Mouse (Mus musculus) spleen, adult 12 weeks (tissue): ENCODE results near the gene Cenpx.
"Not testable (repeated sequence)": the region's sequence is repeated elsewhere in the genome, so short reads cannot be mapped to it uniquely, and the experiment has no call there.

Source experiments
- DNase-seq: peaks from one replicate; pipeline ENCODE4 v3.0.0; 2022; ENCODE audit warnings: low spot score

The Cenpx gene

DNA sequence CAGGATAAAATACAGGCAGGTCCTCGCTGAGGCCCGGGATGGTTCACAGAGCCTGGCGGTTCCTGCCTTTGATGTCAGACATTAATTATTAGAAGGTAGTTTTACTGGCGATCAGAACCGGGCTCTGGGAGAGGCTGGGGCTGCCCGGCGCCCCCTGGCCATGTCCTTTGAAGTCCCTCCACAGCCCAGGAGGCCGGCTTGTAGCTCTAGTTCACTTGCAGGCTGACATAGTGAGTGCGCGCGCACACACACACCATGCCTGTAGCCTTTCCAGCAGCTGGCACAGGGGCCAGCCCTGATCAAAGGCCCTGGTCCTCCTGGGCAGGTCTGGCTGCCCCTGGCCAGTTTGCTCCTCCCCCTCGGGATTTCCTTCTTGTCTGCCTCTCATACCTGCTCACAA is 17.9 kb downstream of the Cenpx start:
- no peak for DNase-seq

DNA sequence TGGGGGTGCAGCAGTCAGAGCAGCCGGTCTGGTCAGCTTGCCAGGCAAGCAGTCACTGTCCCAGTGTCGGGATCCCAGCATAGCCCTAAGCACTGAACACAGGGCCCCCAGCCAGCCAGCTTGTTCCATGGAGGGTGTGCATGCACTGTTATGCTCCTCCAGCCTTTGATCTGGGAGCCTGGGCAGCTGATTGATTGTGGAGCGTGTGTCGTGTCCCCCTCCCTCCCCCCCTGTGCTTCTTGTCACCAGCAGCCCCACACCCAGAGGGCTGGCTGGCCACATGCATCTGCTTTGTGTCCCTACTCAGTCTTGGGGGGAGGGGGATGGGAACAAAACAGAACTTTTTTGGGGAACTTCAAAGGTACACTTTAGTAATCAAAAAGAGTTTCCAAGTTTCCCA is 18.4 kb downstream of the Cenpx start:
- DNase-seq, result no peak

DNA sequence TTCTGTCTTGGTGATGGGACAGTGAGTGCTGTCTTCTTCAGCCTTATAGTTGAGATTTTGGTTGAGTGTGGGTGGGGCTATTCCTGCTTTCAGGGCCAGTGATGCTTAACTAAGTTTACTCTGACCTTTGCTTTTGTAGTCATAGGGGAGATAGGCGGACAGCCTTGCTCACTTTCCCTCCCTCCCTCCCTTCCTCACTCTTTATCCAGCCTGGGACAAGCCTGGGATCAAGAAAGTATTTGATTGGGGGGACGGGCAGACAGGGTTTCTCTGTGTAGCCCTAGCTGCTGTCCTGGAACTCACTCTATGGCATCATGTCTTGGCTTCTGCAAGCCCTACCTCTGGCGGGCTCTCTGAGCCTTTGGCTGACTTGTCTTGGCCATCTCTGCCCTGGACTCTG is 20.1 kb downstream of the Cenpx start:
- no peak for DNase-seq

DNA sequence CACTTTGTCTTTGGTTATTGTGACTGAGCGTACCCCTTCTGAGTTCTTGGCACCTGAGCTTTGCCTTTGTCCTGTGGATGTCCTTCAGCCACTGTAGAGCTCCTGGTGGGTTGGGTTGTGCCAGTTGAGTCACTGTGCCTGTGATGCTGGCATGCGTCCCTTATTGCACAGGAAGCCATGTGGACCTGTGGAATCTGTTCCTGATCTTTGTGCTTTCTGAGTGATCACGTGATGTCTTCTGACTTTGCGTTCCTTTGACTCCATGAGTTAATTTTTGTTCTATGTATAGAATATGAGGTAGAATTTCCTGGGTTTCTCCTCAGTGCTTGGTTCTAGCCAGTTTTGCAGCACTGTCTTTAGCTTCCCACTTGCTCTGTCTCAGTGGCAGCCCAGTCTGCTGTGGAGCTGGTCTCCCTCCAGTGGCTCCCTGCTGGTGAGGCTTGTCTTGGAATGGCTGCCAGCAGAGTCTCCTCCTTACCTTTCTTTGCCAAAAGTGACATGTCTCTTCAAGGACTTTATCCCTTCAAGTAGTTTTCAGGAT is 21.0 kb downstream of the Cenpx start:
- no peak for DNase-seq

DNA sequence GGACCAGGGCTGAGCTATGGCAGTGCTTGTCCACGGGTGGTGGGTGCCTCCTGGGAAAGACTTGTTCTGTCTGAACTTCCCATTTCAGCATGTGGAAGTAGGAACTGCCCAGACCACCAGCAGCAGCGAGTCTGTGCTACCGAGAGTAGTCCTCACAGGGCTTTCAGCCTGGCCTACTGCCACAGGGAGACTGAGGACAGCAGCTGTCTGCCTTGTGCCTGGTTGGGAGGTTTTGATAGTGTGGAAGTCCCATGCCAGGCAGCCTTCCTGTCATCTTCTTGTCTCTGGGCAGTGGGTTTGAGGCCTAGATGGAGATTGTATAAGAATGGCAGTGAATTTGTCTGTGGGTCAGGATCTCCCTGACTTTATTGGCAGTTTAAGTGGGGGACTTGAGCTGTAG is 24.2 kb downstream of the Cenpx start:
- no peak for DNase-seq

DNA sequence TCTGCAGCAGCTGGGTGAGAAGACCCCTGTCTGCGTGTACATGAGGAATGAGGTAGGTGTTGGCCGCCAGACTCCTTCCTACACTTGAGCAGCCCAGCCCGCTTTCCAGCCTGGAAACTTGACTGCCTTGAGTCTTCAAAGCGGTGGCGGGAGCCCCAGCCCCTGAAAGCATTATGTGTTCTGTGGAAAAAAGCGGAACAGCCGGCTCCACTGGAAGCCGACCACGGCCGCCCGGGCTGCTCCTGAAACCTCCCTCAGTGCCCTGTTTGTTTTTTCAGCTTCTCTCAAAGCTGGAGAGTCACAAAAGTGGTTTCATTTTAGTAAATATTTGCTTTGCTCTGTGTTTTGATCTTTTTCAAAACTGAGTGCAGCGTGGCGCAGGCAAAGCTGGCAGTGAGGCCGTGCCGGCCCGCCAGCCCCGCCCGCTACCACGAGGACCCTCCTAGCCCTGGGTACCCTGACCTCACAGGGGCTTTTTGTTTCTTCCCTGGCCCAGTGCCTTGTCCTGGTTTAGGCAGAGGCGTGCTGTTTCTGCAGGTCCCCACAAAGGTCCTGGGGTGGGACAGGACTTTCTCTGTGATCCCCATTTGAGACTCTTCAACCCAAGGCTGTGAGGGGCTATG is 26.8 kb downstream of the Cenpx start:
- no peak for DNase-seq

DNA sequence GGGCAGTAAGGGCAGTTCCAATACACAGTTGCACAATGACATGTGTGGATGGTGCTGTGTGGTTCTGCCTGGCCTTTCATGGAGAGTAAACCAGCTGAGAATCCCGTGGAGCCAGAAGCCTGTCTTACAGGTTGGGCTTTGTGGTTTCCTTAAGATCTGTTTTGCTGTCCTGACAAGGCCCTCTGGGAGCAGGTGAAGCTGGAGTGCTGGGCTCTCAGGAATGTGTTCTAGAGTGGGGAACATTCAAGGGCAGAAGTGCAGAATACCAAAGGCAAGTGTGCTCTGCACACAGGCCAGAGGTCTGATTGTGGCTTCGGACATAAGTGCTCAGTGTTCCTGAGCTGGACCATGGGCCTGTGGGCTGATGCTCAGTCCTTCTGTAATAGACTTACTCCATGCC is 28.9 kb downstream of the Cenpx start:
- no peak for DNase-seq

DNA sequence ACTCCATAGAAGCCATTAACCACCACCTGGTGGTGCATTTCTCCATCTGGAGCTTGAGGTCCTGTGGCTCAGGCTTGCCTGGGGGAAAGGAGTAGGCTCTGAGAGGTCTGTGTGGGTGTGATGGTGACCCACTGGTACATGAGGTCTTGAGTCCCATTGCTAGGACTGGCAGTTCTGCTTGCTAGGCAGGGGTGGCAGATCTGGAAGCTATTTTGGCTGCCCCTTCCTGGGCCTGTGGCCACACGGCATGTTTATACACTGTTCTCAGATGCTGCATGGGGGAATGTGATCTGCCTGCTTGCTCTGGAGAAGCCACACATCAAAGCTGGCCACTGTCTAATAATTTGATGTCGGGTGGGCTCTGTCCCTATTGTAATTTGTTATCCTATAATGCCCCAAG is 29.5 kb downstream of the Cenpx start:
- no peak for DNase-seq

DNA sequence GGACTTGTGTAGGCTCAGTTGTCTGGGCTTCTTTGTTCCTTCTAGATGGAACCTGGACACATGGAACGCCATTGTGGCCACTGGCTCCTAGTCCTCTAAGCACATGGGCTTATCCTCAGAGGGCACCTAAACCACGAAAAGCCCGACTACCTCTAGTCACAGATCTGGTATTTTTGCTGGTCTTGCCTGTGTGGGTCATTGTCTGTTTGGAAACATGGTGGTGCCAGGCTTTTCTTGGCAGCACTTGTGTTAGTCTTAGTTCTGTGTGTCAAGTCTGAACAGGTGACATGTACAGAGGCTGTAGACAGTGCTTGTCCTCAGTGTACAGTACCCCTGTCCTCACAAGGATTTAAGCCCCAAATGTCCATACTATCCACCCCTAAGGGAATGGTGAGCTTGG is 30.0 kb downstream of the Cenpx start:
- DNase-seq, result no peak

DNA sequence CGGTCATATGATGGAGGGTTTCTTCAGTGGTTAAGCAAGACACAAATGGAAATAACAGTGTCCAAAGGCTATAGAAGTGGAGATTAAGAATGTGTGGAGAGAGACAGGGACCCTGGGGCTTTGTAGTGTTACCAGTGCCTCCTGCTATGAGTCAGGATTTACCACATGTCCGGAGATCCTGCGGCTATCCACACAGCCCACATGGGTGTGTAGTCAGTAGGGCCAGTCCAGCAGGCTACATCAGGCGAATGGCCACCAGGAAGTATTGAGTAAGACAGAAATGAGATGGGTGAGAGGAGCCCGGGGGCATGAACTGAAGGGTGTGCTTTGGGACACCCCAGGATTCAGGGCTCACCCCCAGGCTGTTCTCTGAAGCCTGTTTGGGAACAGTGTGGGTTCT is 30.9 kb downstream of the Cenpx start:
- no peak for DNase-seq

DNA sequence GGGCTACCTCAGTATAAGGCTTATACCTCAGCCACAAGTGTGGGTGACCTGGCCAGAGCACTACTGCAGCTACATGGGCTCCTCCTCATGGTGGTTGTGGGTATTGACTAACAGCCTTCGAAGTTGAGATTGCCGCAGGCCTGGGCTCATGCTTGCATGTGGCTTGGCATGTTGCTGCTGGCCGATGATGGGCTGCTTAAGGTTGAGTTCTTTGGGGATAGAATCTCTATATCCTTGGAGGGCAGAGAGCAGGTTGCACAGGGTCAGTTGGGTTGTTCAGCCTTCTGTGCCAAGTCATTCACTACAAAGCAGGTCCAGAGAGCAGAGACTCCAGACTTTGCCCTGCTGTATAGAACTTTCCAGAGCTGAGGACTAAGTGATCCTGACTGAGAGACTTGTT is 33.6 kb downstream of the Cenpx start:
- no peak for DNase-seq

DNA sequence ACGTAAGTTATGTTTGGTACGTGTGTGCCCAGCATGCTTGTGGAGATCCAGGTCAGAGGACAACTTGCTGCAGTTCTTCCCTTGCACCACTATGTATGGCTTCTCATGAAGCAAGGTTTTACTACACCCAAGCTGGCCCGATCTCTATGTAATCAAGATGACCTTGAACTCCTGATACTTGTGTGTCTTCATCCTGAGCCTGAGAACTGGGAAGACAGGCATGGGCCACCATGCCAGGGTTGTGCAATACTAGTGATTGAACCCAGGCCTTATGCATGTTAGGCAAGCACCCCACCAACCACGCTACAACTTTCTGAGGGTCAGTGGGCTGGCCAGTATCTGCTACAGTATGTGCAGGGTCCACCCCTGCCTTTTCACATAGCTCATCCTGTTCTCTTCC is 36.6 kb downstream of the Cenpx start:
- DNase-seq, result no peak

DNA sequence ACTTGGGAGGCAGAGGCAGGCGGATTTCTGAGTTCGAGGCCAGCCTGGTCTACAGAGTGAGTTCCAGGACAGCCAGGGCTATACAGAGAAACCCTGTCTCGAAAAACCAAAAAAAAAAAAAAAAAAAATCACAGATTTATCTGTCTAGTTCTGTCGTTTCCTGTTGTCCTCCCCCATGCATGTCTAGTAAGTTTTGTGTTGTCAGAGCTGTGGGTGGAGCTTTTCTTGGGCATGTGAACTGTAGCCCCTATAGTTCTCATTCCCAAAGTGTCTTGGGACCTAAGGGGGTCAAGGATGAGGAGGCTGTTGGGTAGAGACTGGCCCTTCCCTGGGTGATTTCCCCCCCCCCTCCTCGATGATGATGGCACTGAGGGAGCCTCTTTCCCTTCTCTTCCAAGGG is 37.7 kb downstream of the Cenpx start:
- DNase-seq, result not testable (repeated sequence)

DNA sequence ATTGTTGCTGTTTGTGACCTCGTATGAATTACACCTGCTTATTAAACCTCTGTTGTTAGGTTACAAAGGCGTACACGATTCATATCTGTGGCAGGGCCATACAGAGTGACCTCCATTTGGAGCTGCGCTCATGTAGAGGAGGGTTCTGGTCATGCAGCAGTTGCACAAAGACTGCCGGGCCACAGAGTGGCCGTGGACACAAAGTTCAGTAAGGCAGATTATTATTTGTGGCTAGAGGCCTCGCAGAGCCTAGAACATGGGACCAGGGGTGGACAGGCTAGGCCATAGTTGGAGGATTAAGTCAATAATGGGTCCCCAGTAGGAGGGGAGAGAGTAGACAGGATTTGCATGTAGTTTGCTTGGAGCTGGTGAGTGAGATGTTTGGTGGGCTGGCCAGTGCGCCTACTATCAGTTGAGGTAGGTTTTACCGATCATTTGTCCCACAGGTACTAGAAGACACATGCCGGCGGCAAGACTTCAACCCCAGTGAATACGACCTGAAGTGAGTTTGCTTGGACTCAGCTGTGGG is 39.9 kb downstream of the Cenpx start:
- no peak for DNase-seq

DNA sequence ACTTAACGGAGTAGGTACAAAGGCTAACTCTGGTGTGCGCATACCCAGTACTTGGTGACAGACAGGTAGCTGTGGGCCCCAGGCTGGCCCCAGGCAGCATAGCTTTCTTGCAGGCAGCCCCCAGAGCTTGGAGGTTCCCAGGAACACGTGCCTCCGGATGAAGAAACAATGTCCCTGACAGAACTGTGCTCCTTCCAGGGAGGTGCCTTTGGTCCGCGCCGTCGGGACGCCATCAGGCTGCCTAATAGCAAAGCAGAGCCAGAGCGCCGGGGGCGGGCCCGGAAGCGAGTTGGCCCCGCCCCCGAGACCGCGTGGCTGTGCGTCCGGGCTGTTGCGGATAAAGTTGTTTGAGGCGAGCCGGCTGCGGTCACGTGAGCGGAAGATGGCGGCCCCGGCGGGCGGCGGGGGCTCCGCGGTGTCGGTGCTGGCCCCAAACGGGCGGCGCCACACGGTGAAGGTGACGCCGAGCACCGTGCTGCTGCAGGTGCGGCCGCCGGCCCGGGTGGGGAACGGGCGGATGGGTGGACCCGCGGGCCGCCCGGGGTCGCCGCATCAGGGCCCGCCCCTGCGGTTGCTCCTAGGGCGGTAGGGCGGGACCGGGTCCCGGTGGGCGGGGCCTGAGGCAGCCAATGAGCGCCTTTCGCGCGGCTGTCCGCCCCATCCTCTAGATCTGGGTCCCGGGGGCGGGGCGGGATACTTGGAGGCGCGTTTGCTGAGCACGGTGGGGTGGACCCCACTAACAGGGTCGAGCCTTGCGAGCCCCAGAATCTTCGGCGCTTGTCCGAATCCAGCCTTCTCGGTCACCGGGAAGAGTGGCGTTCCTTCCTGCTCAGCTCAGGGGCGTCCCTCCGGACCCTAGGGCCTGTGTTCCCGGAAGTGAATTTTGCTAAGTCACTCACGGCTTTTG is 40.6 kb downstream of the Cenpx start, which contains the start of gene Aspscr1:
Aspscr1 (plus strand) TSS at position 287 of the 907 bp plus-strand sequence.
- DNase-seq, result peak; percentile 94

DNA sequence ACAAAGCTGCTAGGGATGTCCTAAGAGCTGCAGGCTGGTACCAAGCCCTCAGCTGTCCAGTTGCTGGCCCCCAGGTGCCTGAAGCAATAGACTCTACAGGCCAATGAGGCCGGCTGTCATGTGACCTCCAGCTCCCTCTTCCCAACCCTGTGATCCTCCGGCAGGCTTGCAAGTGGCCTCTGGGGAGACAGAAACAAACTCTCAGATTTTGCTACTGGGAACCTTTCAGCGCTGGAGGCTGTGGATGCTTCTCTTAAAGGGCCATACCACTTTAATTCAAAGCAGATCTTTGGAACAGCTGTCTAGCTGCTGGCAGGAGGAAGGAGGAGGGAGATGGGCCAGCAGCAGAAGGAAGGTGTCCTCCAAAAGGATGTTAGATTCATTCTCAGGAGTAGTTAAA is 46.9 kb downstream of the Cenpx start:
- no peak for DNase-seq

DNA sequence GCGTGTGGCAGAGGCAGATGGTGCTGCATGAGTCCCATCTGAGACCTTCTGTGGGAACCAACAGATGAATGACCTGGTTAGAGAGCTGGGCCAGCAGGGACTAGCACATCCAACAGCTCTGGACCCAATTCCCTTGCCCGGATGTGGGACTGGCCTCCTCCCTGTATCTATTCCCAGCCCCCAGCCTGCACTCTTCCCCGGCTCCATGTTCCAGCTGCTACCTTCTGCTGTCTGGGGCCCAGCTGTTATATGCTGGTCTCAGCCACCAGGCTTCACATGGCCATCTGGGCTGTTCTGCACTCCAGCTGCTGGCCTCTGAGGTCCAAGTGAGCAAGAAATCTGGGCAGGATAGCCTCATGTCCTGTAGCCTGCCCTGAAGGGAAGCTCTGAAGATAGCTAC is 48.1 kb downstream of the Cenpx start:
- no peak for DNase-seq

DNA sequence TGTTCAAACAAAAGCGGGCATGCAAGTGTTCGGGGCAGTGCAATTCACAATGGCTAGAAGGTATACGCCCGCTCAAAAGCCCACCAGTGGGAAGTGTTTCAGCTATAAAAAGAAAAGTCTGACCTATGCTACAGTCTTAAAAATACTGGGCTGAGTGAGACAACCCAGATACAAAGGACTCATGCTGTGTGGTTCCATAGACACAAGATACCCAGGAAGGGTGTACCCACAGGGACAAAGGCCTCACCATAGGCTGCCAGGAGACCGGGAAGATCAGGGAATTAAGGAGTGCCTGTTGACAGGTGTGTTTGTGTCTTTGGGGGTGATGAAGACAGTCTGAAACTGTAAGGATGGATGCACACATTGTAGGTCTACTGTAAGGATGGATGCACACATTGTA is 49.8 kb downstream of the Cenpx start:
- DNase-seq, result no peak

DNA sequence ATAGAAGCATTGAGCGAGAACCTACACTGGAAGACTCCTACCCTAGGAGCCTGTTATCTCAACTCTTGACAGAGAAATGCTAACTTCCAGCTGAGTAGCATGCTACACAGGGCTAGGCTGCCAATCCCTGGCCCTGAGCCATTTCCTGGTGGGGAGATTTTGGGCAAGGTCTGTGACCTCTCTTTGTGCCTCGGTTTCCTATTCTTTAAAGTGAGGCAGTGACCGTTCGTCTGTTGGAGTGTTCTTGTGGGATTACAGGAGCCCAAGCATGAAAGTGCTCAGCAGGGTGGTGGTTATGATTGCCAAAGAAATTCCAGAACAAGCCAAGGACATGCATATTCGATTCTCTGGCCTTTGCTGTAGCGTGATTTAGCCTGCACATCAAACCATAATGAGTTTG is 50.8 kb downstream of the Cenpx start:
- DNase-seq, result no peak

DNA sequence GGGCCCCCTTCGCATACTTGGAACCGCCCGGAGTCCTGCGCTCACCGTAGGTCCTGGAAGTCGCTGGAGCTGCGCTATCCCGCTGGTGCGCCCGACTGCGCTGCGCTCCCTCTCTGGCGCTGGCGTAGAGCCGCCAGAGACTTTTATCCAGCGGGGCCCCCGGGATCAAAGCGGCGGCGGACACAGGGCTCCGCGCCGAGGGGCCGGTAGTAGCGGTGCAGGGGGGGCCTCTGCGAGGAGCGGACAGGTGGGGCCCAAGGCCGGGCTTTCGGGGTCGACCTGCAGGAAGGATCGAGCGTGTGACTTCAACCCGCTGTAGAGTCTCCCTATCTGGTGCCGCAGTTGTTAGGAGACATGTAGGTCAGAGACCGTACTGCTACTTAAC is 52.5 kb downstream of the Cenpx start, which contains the start of gene Notum:
Notum (minus strand) TSS at position 100 of the 385 bp plus-strand sequence.
- no peak for DNase-seq
